Mouse (Mus musculus): Measurements from ENCODE around the gene Rock2. TPM values are rescaled to one million over a fixed set of nuclear protein-coding genes. Genes with fewer than 3 reads are reported as not detected.

Rock2 gene
- total and polyA plus RNA-seq, 2 experiments: 1.7 to 14.5 TPM

- Histone ChIP-seq H3K36me3 (ENCODE audit: control insufficient read depth, insufficient read depth, low read length) (peaks cover 46% of the 10 kb centered on the region), H3K9ac (ENCODE audit: low read depth, low read length) (no peak overlapping the region), H3K4me3 (ENCODE audit: insufficient read depth, low read depth, low read length) (no peak overlapping the region), H3K4me1 (ENCODE audit: control insufficient read depth, insufficient read depth, low read length) (no peaks in the 10 kb centered on the region), H3K27ac (replicated peaks; ENCODE audit: insufficient read depth, low read depth, low read length) (no peak overlapping the region), H3K79me2 (ENCODE audit: control insufficient read depth, insufficient read depth, low read length) (no peaks in the 10 kb centered on the region), H3K27me3 (ENCODE audit: control insufficient read depth, insufficient read depth, low read length) (no peaks in the 10 kb centered on the region)
- 96% methylated on average over 2 of the region's 2 CpGs for WGBS
- no peak for TF ChIP-seq CTCF (IDR thresholded peaks at IDR 0.05; ENCODE audit: low read depth, low read length)
- TF ChIP-seq POLR2A (IDR thresholded peaks at IDR 0.05; ENCODE audit: extremely low read depth, insufficient read depth, low read length): no peak
- no peak for DNase-seq (ENCODE audit: extremely low read depth, low read depth, low spot score)
These were observed 72.1 kb downstream of the Rock2 start for GRCm38 (mm10) chr12:16966811-16967210.

GRCm38 (mm10) chr12:16977120-16977519 lies 82.4 kb downstream of the Rock2 start:
- H3K9ac ChIP-seq (ENCODE audit: low read depth, low read length): no peak overlapping the region
- no peak for DNase-seq (ENCODE audit: extremely low read depth, low read depth, low spot score)
- no peaks in the 10 kb centered on the region for H3K4me1 ChIP-seq (ENCODE audit: control insufficient read depth, insufficient read depth, low read length)
- H3K36me3 ChIP-seq (ENCODE audit: control insufficient read depth, insufficient read depth, low read length): peaks cover 74% of the 10 kb centered on the region
- no peaks in the 10 kb centered on the region for H3K79me2 ChIP-seq (ENCODE audit: control insufficient read depth, insufficient read depth, low read length)
- H3K4me3 ChIP-seq (ENCODE audit: insufficient read depth, low read depth, low read length): no peak overlapping the region
- H3K27ac ChIP-seq (replicated peaks; ENCODE audit: insufficient read depth, low read depth, low read length): no peak overlapping the region
- TF ChIP-seq CTCF (IDR thresholded peaks at IDR 0.05; ENCODE audit: low read depth, low read length) (no peak), POLR2A (IDR thresholded peaks at IDR 0.05; ENCODE audit: extremely low read depth, insufficient read depth, low read length) (no peak)
- no peaks in the 10 kb centered on the region for H3K27me3 ChIP-seq (ENCODE audit: control insufficient read depth, insufficient read depth, low read length)

GRCm38 (mm10) chr12:16985778-16986177 lies 91.1 kb downstream of the Rock2 start:
- Histone ChIP-seq H3K4me1 (ENCODE audit: control insufficient read depth, insufficient read depth, low read length) (no peaks in the 10 kb centered on the region), H3K36me3 (ENCODE audit: control insufficient read depth, insufficient read depth, low read length) (peaks cover 34% of the 10 kb centered on the region), H3K4me3 (ENCODE audit: insufficient read depth, low read depth, low read length) (no peak overlapping the region), H3K79me2 (ENCODE audit: control insufficient read depth, insufficient read depth, low read length) (no peaks in the 10 kb centered on the region), H3K27me3 (ENCODE audit: control insufficient read depth, insufficient read depth, low read length) (no peaks in the 10 kb centered on the region), H3K9ac (ENCODE audit: low read depth, low read length) (no peak overlapping the region), H3K27ac (replicated peaks; ENCODE audit: insufficient read depth, low read depth, low read length) (no peak overlapping the region)
- TF ChIP-seq CTCF (IDR thresholded peaks at IDR 0.05; ENCODE audit: low read depth, low read length) (no peak), POLR2A (IDR thresholded peaks at IDR 0.05; ENCODE audit: extremely low read depth, insufficient read depth, low read length) (no peak)
- no peak for DNase-seq (ENCODE audit: extremely low read depth, low read depth, low spot score)
- WGBS: 94% methylated on average over 1 of the region's 1 CpGs

- Histone ChIP-seq H3K36me3 (ENCODE audit: control insufficient read depth, insufficient read depth, low read length) (peaks cover 12% of the 10 kb centered on the region; the same call in 1 of the 2 replicates), H3K9ac (ENCODE audit: low read depth, low read length) (no peak overlapping the region), H3K4me1 (ENCODE audit: control insufficient read depth, insufficient read depth, low read length) (no peaks in the 10 kb centered on the region), H3K4me3 (ENCODE audit: insufficient read depth, low read depth, low read length) (no peak overlapping the region), H3K79me2 (ENCODE audit: control insufficient read depth, insufficient read depth, low read length) (no peaks in the 10 kb centered on the region), H3K27me3 (ENCODE audit: control insufficient read depth, insufficient read depth, low read length) (no peaks in the 10 kb centered on the region), H3K27ac (replicated peaks; ENCODE audit: insufficient read depth, low read depth, low read length) (no peak overlapping the region)
- TF ChIP-seq CTCF (IDR thresholded peaks at IDR 0.05; ENCODE audit: low read depth, low read length) (no peak), POLR2A (IDR thresholded peaks at IDR 0.05; ENCODE audit: extremely low read depth, insufficient read depth, low read length) (no peak)
- WGBS: 97% methylated on average over 2 of the region's 2 CpGs
- DNase-seq (ENCODE audit: extremely low read depth, low read depth, low spot score): no peak
These were observed 96.7 kb downstream of the Rock2 start for GRCm38 (mm10) chr12:16991376-16991775.

- TF ChIP-seq POLR2A (IDR thresholded peaks at IDR 0.05; ENCODE audit: extremely low read depth, insufficient read depth, low read length) (no peak), CTCF (IDR thresholded peaks at IDR 0.05; ENCODE audit: low read depth, low read length) (no peak)
- H3K4me3 ChIP-seq (ENCODE audit: insufficient read depth, low read depth, low read length): no peak overlapping the region
- WGBS: 77% methylated on average over 2 of the region's 2 CpGs
- no peak for DNase-seq (ENCODE audit: extremely low read depth, low read depth, low spot score)
- H3K36me3 ChIP-seq (ENCODE audit: control insufficient read depth, insufficient read depth, low read length): peaks cover 9% of the 10 kb centered on the region; the same call in 1 of the 2 replicates
- no peaks in the 10 kb centered on the region for H3K79me2 ChIP-seq (ENCODE audit: control insufficient read depth, insufficient read depth, low read length)
- H3K27ac ChIP-seq (replicated peaks; ENCODE audit: insufficient read depth, low read depth, low read length): no peak overlapping the region
- H3K9ac ChIP-seq (ENCODE audit: low read depth, low read length): no peak overlapping the region
- H3K4me1 ChIP-seq (ENCODE audit: control insufficient read depth, insufficient read depth, low read length): no peaks in the 10 kb centered on the region
- no peaks in the 10 kb centered on the region for H3K27me3 ChIP-seq (ENCODE audit: control insufficient read depth, insufficient read depth, low read length)
These were observed 97.7 kb downstream of the Rock2 start for GRCm38 (mm10) chr12:16992355-16992754.

GRCm38 (mm10) chr12:16994291-16994690 lies 99.6 kb downstream of the Rock2 start:
- no peak overlapping the region for H3K4me3 ChIP-seq (ENCODE audit: insufficient read depth, low read depth, low read length)
- 75% methylated on average over 2 of the region's 2 CpGs for WGBS
- H3K79me2 ChIP-seq (ENCODE audit: control insufficient read depth, insufficient read depth, low read length): no peaks in the 10 kb centered on the region
- no peak for TF ChIP-seq POLR2A (IDR thresholded peaks at IDR 0.05; ENCODE audit: extremely low read depth, insufficient read depth, low read length)
- no peak for TF ChIP-seq CTCF (IDR thresholded peaks at IDR 0.05; ENCODE audit: low read depth, low read length)
- no peaks in the 10 kb centered on the region for H3K27me3 ChIP-seq (ENCODE audit: control insufficient read depth, insufficient read depth, low read length)
- H3K27ac ChIP-seq (replicated peaks; ENCODE audit: insufficient read depth, low read depth, low read length): no peak overlapping the region
- no peaks in the 10 kb centered on the region for H3K4me1 ChIP-seq (ENCODE audit: control insufficient read depth, insufficient read depth, low read length)
- H3K36me3 ChIP-seq (ENCODE audit: control insufficient read depth, insufficient read depth, low read length): peaks cover 5% of the 10 kb centered on the region; the same call in 1 of the 2 replicates
- DNase-seq (ENCODE audit: extremely low read depth, low read depth, low spot score): no peak
- H3K9ac ChIP-seq (ENCODE audit: low read depth, low read length): no peak overlapping the region

Measured in liver, adult 2 months (tissue).